21 mouse cellular contexts compared by ENCODE assay signal in genomic region chr7:126408686-126409085, GRCm38 (mm10). TPM values are rescaled to one million over a fixed set of nuclear protein-coding genes. Genes with fewer than 3 reads are reported as not detected.
"Had no signal": no experiment of that assay in that cellular context is flagged by ENCODE, and none has a peak within 500 bp of the region (broad histone marks: within the 10 kb centered on the region; RNA-seq: fewer than 3 reads in every experiment).

No protein-coding gene starts in this region.

- H3K9ac ChIP-seq: lung, embryonic 14.5 days; midbrain, embryonic 12.5 days; neural tube, embryonic 13.5 days; neural tube, embryonic 15.5 days had no signal

- H3K27ac ChIP-seq: midbrain, embryonic 10.5 days; midbrain, embryonic 12.5 days; neural tube, embryonic 13.5 days; neural tube, embryonic 15.5 days had no signal

- H3K27me3 ChIP-seq: midbrain, embryonic 12.5 days; neural tube, embryonic 15.5 days had no signal

- H3K9me3 ChIP-seq: midbrain, embryonic 10.5 days; midbrain, embryonic 12.5 days; neural tube, embryonic 13.5 days; neural tube, embryonic 15.5 days had no signal

- H3K4me3 ChIP-seq: midbrain, embryonic 10.5 days; midbrain, embryonic 12.5 days; myocyte; neural tube, embryonic 13.5 days; neural tube, embryonic 15.5 days had no signal

- H3K4me1 ChIP-seq: midbrain, embryonic 10.5 days; midbrain, embryonic 12.5 days; neural tube, embryonic 13.5 days; neural tube, embryonic 15.5 days had no signal

- H3K4me2 ChIP-seq: lung, embryonic 14.5 days; midbrain, embryonic 12.5 days; neural tube, embryonic 13.5 days; neural tube, embryonic 15.5 days had no signal

- ATAC-seq: midbrain, embryonic 16.5 days had no signal

- DNase-seq: lung, adult 18-20 months; lung, embryonic 14.5 days; lung, postnatal 10 days; lung, postnatal 4 days; midbrain, embryonic 14.5 days; retina, postnatal 1 day; right cerebral cortex, adult 18-20 months; right cerebral cortex, postnatal 25 days; right cerebral cortex, postnatal 4 days; spleen, adult 18-20 months; thymus, adult 18-20 months; thymus, postnatal 14 days; thymus, postnatal 36 days had no signal

- H3K36me3 ChIP-seq: midbrain, embryonic 10.5 days; midbrain, embryonic 12.5 days; neural tube, embryonic 13.5 days; neural tube, embryonic 15.5 days had no signal

RNA-seq across cellular contexts. Expression of gene Cd19, which starts 6.0 kb away (rescaled TPM):
- polyA plus RNA-seq: lung, embryonic 14.5 days; midbrain, embryonic 12.5 days; midbrain, embryonic 14.5 days; midbrain, embryonic 16.5 days; neural tube, embryonic 11.5 days; stomach, embryonic 14.5 days had no signal
